Mouse (Mus musculus): ENCODE measurements around the gene 2410002F23Rik.

2410002F23Rik gene

DNA sequence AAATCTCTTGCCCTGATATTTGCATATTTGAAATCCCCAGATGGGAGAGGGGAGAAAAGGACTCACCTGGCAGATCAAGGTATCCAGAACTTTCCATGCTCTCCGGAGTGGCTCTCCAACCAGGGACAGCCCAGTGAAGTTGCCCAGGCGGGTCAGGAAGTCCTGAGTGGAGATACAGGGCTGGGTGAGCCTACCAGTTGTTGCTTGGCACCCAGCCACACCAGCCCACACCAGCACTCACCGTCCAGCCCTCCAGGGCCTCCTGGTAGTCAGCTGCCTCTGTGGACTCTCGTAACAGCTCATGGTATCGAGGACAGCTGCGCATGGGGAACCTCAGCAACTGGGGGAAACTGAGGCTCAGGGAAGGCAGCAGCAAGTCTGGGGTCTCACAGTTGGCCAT, 8.4 kb downstream of the 2410002F23Rik start:
- Histone ChIP-seq H3K27me3 (ENCODE audit: insufficient read depth, low read length) (0 out of 2 replicates have a peak, but pooled peaks cover 3% of the 10 kb centered on the region), H3K9me3 (ENCODE audit: low read length) (no peaks in the 10 kb centered on the region), H3K36me3 (ENCODE audit: insufficient read depth, low read length) (peaks cover 40% of the 10 kb centered on the region), H3K4me3 (replicated peaks; ENCODE audit: low read length) (no peak overlapping the region), H3K4me1 (replicated peaks; ENCODE audit: low read depth, low read length) (peaks cover 47% of the 10 kb centered on the region)
- TF ChIP-seq NANOG (IDR thresholded peaks at IDR 0.05; ENCODE audit: borderline replicate concordance, low read length), result no peak
- no peak for TF ChIP-seq POU5F1 (IDR thresholded peaks at IDR 0.05; ENCODE audit: borderline replicate concordance, low read length)
- no peak for TF ChIP-seq CTCF (conservative IDR thresholded peaks at IDR 0.05; ENCODE audit: low read length)

GRCm38 (mm10) chr7:44257278-44257677, 10.8 kb downstream of the 2410002F23Rik start, which contains the start of gene Acp4:
Acp4 (minus strand) TSS chr7:44257378.
- peaks cover 10% of the 10 kb centered on the region; the same call in 1 of the 2 replicates for H3K27me3 ChIP-seq (ENCODE audit: insufficient read depth, low read length)
- no peaks in the 10 kb centered on the region for H3K9me3 ChIP-seq (ENCODE audit: low read length)
- H3K36me3 ChIP-seq (ENCODE audit: insufficient read depth, low read length), result peaks cover 18% of the 10 kb centered on the region
- no peak within 1 kb of the TSS for H3K4me3 ChIP-seq (replicated peaks; ENCODE audit: low read length)
- H3K4me1 ChIP-seq (replicated peaks; ENCODE audit: low read depth, low read length), result peaks cover 48% of the 10 kb centered on the region
- TF ChIP-seq CTCF (conservative IDR thresholded peaks at IDR 0.05; ENCODE audit: low read length), result no peak
- TF ChIP-seq POU5F1 (IDR thresholded peaks at IDR 0.05; ENCODE audit: borderline replicate concordance, low read length), result no peak
- TF ChIP-seq NANOG (IDR thresholded peaks at IDR 0.05; ENCODE audit: borderline replicate concordance, low read length), result no peak

- H3K9me3 ChIP-seq (ENCODE audit: low read length), result no peaks in the 10 kb centered on the region
- H3K27me3 ChIP-seq (ENCODE audit: insufficient read depth, low read length), result peaks cover 14% of the 10 kb centered on the region
- no peak overlapping the region for H3K4me3 ChIP-seq (replicated peaks; ENCODE audit: low read length)
- peaks cover 38% of the 10 kb centered on the region for H3K4me1 ChIP-seq (replicated peaks; ENCODE audit: low read depth, low read length)
- no peaks in the 10 kb centered on the region for H3K36me3 ChIP-seq (ENCODE audit: insufficient read depth, low read length)
- TF ChIP-seq NANOG (IDR thresholded peaks at IDR 0.05; ENCODE audit: borderline replicate concordance, low read length), result no peak
- TF ChIP-seq CTCF (conservative IDR thresholded peaks at IDR 0.05; ENCODE audit: low read length), result no peak
- TF ChIP-seq POU5F1 (IDR thresholded peaks at IDR 0.05; ENCODE audit: borderline replicate concordance, low read length), result no peak
These were observed 13.9 kb downstream of the 2410002F23Rik start for GRCm38 (mm10) chr7:44260410-44260809.

GRCm38 (mm10) chr7:44261147-44261546, 14.6 kb downstream of the 2410002F23Rik start, which contains the start of gene Gm15517:
Gm15517 (plus strand) TSS chr7:44261447.
- peaks cover 14% of the 10 kb centered on the region for H3K27me3 ChIP-seq (ENCODE audit: insufficient read depth, low read length)
- H3K9me3 ChIP-seq (ENCODE audit: low read length), result no peaks in the 10 kb centered on the region
- peaks cover 31% of the 10 kb centered on the region for H3K4me1 ChIP-seq (replicated peaks; ENCODE audit: low read depth, low read length)
- H3K4me3 ChIP-seq (replicated peaks; ENCODE audit: low read length), result no peak within 1 kb of the TSS; the same call in 1 of the 2 replicates
- H3K36me3 ChIP-seq (ENCODE audit: insufficient read depth, low read length), result no peaks in the 10 kb centered on the region
- TF ChIP-seq POU5F1 (IDR thresholded peaks at IDR 0.05; ENCODE audit: borderline replicate concordance, low read length) (no peak), CTCF (conservative IDR thresholded peaks at IDR 0.05; ENCODE audit: low read length) (no peak), NANOG (IDR thresholded peaks at IDR 0.05; ENCODE audit: borderline replicate concordance, low read length) (no peak)

GRCm38 (mm10) chr7:44262791-44263643, 16.5 kb downstream of the 2410002F23Rik start:
- peak overlapping the region; percentile 69 for H3K4me3 ChIP-seq (replicated peaks; ENCODE audit: low read length)
- H3K4me1 ChIP-seq (replicated peaks; ENCODE audit: low read depth, low read length), result peaks cover 35% of the 10 kb centered on the region
- H3K27me3 ChIP-seq (ENCODE audit: insufficient read depth, low read length), result peaks cover 23% of the 10 kb centered on the region
- peak; percentile 96 for TF ChIP-seq CTCF (conservative IDR thresholded peaks at IDR 0.05; ENCODE audit: low read length)
- TF ChIP-seq NANOG (IDR thresholded peaks at IDR 0.05; ENCODE audit: borderline replicate concordance, low read length), result no peak
- TF ChIP-seq POU5F1 (IDR thresholded peaks at IDR 0.05; ENCODE audit: borderline replicate concordance, low read length), result no peak
- no peaks in the 10 kb centered on the region for H3K36me3 ChIP-seq (ENCODE audit: insufficient read depth, low read length)
- H3K9me3 ChIP-seq (ENCODE audit: low read length), result no peaks in the 10 kb centered on the region

DNA sequence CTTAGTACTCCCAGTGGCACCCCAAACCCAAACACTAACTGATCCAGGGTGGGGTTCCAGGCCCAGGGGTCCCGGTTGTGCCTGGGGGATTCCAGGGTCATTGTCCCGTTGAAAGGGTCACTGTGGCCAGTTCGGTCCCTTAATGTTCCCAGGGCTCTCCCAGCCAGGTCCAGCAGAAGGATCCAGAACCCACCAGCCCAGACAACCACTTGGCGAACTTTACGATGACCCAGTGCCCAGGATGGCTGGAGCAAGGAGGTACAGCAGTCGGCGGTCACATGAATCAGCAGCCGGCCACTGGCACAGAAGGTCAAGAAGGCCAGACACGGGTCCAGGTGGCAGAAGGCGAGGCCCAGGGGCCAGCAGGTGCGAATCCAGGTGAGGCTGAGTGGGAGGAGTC, 21.6 kb downstream of the 2410002F23Rik start:
- peaks cover 18% of the 10 kb centered on the region for H3K27me3 ChIP-seq (ENCODE audit: insufficient read depth, low read length)
- no peaks in the 10 kb centered on the region for H3K9me3 ChIP-seq (ENCODE audit: low read length)
- no peaks in the 10 kb centered on the region for H3K36me3 ChIP-seq (ENCODE audit: insufficient read depth, low read length)
- TF ChIP-seq NANOG (IDR thresholded peaks at IDR 0.05; ENCODE audit: borderline replicate concordance, low read length), result no peak
- no peak for TF ChIP-seq CTCF (conservative IDR thresholded peaks at IDR 0.05; ENCODE audit: low read length)
- no peak for TF ChIP-seq POU5F1 (IDR thresholded peaks at IDR 0.05; ENCODE audit: borderline replicate concordance, low read length)
- H3K4me3 ChIP-seq (replicated peaks; ENCODE audit: low read length), result no peak overlapping the region
- H3K4me1 ChIP-seq (replicated peaks; ENCODE audit: low read depth, low read length), result peaks cover 31% of the 10 kb centered on the region

DNA sequence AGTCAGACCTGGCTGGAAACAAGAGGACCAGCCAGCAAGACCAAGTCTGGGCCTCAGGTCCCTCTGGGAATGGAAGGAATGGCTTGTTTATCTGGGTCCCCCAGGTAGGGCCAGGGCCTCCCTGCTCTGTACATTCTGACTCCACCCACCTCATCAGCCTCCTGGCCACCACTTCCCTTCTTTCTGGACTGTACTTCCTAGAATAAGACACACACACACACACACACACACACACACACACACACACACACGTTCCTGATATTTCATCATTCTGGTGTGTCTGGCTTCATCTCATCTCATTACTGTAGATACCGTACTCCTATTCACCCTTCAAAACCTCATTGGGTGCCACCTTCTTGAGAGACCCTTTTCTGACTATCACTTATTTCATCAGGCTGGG, 22.9 kb downstream of the 2410002F23Rik start:
- H3K27me3 ChIP-seq (ENCODE audit: insufficient read depth, low read length), result peaks cover 18% of the 10 kb centered on the region
- H3K4me1 ChIP-seq (replicated peaks; ENCODE audit: low read depth, low read length), result peaks cover 40% of the 10 kb centered on the region
- H3K9me3 ChIP-seq (ENCODE audit: low read length), result no peaks in the 10 kb centered on the region
- H3K36me3 ChIP-seq (ENCODE audit: insufficient read depth, low read length), result no peaks in the 10 kb centered on the region
- no peak overlapping the region for H3K4me3 ChIP-seq (replicated peaks; ENCODE audit: low read length)
- no peak for TF ChIP-seq POU5F1 (IDR thresholded peaks at IDR 0.05; ENCODE audit: borderline replicate concordance, low read length)
- no peak for TF ChIP-seq NANOG (IDR thresholded peaks at IDR 0.05; ENCODE audit: borderline replicate concordance, low read length)
- no peak for TF ChIP-seq CTCF (conservative IDR thresholded peaks at IDR 0.05; ENCODE audit: low read length)

DNA sequence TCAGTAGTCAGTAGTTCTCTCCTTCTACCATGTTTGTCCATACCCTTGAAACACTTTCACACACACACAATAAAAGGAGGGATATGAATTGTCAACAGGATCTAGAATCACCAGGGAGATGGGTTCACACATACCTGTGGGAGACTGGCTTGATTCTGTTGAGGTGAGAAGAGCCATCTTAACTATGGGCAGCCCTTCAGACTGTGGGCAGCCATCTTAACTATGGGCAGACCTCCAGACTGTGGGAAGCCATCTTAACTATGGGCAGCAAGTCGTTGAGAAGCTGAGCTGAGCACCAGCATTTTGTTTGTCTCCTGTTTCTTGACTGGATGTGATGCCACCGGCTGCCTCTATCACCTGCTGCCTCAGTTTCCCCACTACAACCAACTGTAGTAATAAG, 24.8 kb downstream of the 2410002F23Rik start:
- Histone ChIP-seq H3K4me3 (replicated peaks; ENCODE audit: low read length) (no peak overlapping the region), H3K27me3 (ENCODE audit: insufficient read depth, low read length) (peaks cover 14% of the 10 kb centered on the region; the same call in 1 of the 2 replicates), H3K4me1 (replicated peaks; ENCODE audit: low read depth, low read length) (peaks cover 55% of the 10 kb centered on the region), H3K36me3 (ENCODE audit: insufficient read depth, low read length) (no peaks in the 10 kb centered on the region), H3K9me3 (ENCODE audit: low read length) (no peaks in the 10 kb centered on the region)
- no peak for TF ChIP-seq POU5F1 (IDR thresholded peaks at IDR 0.05; ENCODE audit: borderline replicate concordance, low read length)
